Mouse (Mus musculus) bone marrow, adult 2 months (tissue): Measurements from ENCODE around the gene Med13l.

Source experiments
- CTCF ChIP-seq: fragments of 200-500 bp; IDR thresholded peaks from 2 replicates; pipeline ENCODE4 v1.5.1; 2011; ENCODE audit warnings: low read length, control low read depth; ENCODE audit not compliant: control insufficient read depth, insufficient read depth
- POLR2A ChIP-seq: fragments of 200-500 bp; IDR thresholded peaks from 2 replicates; pipeline ENCODE4 v1.6.1; 2011; ENCODE audit warnings: low read depth, mild to moderate bottlenecking, control low read depth, low read length, borderline replicate concordance; ENCODE audit not compliant: control insufficient read depth

DNA sequence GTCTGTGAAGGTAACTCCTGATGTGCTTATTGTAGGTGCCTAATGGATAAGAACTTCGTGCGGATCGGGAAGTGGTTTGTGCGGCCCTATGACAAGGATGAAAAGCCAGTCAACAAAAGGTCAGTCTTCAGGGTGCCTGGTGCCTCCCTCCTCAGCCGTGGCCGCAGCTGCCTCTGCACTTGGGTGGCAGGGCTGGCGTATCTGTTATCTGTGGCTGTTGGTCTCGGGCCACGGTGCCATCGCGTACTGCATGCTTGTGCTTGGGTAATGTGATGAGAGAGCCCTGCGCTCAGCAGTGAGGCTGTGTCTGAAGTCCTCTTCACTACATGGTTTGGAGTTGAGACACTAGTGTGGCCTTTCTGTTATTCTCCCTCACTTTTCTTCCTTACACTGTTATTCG is 120.4 kb downstream of the Med13l start:
- TF ChIP-seq CTCF: no peak
- no peak for TF ChIP-seq POLR2A
